8 mouse cellular contexts compared by ENCODE assay signal in genomic region chr15:8443926-8444889, GRCm38 (mm10). TPM values are rescaled to one million over a fixed set of nuclear protein-coding genes. Genes with fewer than 3 reads are reported as not detected.
DNase-seq lines count a peak whose midpoint lies in the region; ATAC-seq and TF ChIP-seq lines count a peak whose summit lies in the region.

TSS of gene Nipbl (minus strand) at chr15:8444463.

- peaks cover 97% of the 10 kb centered on the region for H3K79me2 ChIP-seq in C2C12 (ENCODE audit: control insufficient read depth, insufficient read depth)

- peak within 1 kb of the TSS; percentile 92 for H3K4me2 ChIP-seq in heart, embryonic 11.5 days
- peak within 1 kb of the TSS; percentile 97 for H3K4me2 ChIP-seq in kidney, embryonic 16.5 days (replicated peaks; ENCODE audit: low read depth, low read length)

- no peak for TF ChIP-seq CTCF in C2C12 (IDR thresholded peaks at IDR 0.05; ENCODE audit: control insufficient read depth, insufficient read depth, insufficient read length)
- no peak for TF ChIP-seq CTCF in brain, embryonic 14.5 days (IDR thresholded peaks at IDR 0.05; ENCODE audit: borderline replicate concordance, extremely low read depth, insufficient read depth, insufficient read length)

- H3K4me1 ChIP-seq in heart, embryonic 11.5 days (ENCODE audit: control insufficient read depth, insufficient read depth, low read length): peaks cover 2% of the 10 kb centered on the region; the same call in 1 of the 2 replicates
- H3K4me1 ChIP-seq in kidney, embryonic 16.5 days (ENCODE audit: insufficient read depth, low read length): peaks cover 14% of the 10 kb centered on the region

- peak within 1 kb of the TSS; percentile 88 for H3ac ChIP-seq in C2C12 (ENCODE audit: control insufficient read depth, insufficient read length, low read depth)

- H3K27me3 ChIP-seq in C2C12 (ENCODE audit: control insufficient read depth, insufficient read depth, insufficient read length): no peaks in the 10 kb centered on the region
- no peaks in the 10 kb centered on the region for H3K27me3 ChIP-seq in heart, embryonic 11.5 days (ENCODE audit: control insufficient read depth, insufficient read depth, low read length)
- no peaks in the 10 kb centered on the region for H3K27me3 ChIP-seq in kidney, embryonic 16.5 days (ENCODE audit: insufficient read depth, low read length)

- peak within 1 kb of the TSS; percentile 99 for H3K27ac ChIP-seq in heart, embryonic 11.5 days (ENCODE audit: low read depth, low read length)
- peak within 1 kb of the TSS; percentile 100 for H3K27ac ChIP-seq in kidney, embryonic 16.5 days (ENCODE audit: low read length)

- peaks cover 73% of the 10 kb centered on the region for H3K79me3 ChIP-seq in C2C12 (ENCODE audit: low read depth)

- WGBS in heart, embryonic 11.5 days (ENCODE audit: insufficient replicate concordance): under 1% methylated on average over 74 of the region's 102 CpGs
- WGBS in kidney, embryonic 16.5 days: under 1% methylated on average over 61 of the region's 102 CpGs

- ATAC-seq in erythroblast, adult 5-6 weeks (replicated peaks; ENCODE audit: low FRiP score, poor library complexity, severe bottlenecking): peak; percentile 71
- peak; percentile 80 for ATAC-seq in heart, embryonic 11.5 days (replicated peaks; ENCODE audit: insufficient number of reproducible peaks, low FRiP score, low TSS enrichment)
- ATAC-seq in kidney, embryonic 16.5 days (ENCODE audit: low FRiP score, low TSS enrichment): peak; percentile 89

- DNase-seq in brain, embryonic 14.5 days (ENCODE audit: low read depth): peak; percentile 98
- DNase-seq in liver: peak; percentile 92
- peak; percentile 54 to 76 for DNase-seq in monocyte, adult 2 months (ENCODE audit: low read depth in 1 of 2, low spot score in 2 of 2)
- peak; percentile 78 to 85 for DNase-seq in spleen, postnatal 14 days (ENCODE audit: low spot score in 2 of 2)

- no peaks in the 10 kb centered on the region for H3K9me3 ChIP-seq in heart, embryonic 11.5 days (replicated peaks; ENCODE audit: control insufficient read depth, low read length)
- H3K9me3 ChIP-seq in kidney, embryonic 16.5 days (ENCODE audit: low read length): no peaks in the 10 kb centered on the region

- peak within 1 kb of the TSS; percentile 94 for H3K4me3 ChIP-seq in C2C12 (ENCODE audit: insufficient read depth, poor library complexity, severe bottlenecking)
- peak within 1 kb of the TSS; percentile 98 for H3K4me3 ChIP-seq in heart, embryonic 11.5 days (ENCODE audit: low read depth, low read length)
- peak within 1 kb of the TSS; percentile 97 for H3K4me3 ChIP-seq in kidney, embryonic 16.5 days (ENCODE audit: low read length)

- H3K9ac ChIP-seq in heart, embryonic 11.5 days (ENCODE audit: low read depth, low read length): peak within 1 kb of the TSS; percentile 98
- H3K9ac ChIP-seq in kidney, embryonic 16.5 days (replicated peaks; ENCODE audit: low read length): peak within 1 kb of the TSS; percentile 99

- TF ChIP-seq POLR2A in brain, embryonic 14.5 days (IDR thresholded peaks at IDR 0.05; ENCODE audit: borderline replicate concordance, extremely low read depth, insufficient read depth, insufficient read length, poor library complexity, severe bottlenecking): peak; percentile 6

- no peaks in the 10 kb centered on the region for H3K36me3 ChIP-seq in C2C12 (ENCODE audit: control insufficient read depth, insufficient read depth)
- H3K36me3 ChIP-seq in heart, embryonic 11.5 days (ENCODE audit: control insufficient read depth, insufficient read depth, low read length): no peaks in the 10 kb centered on the region
- H3K36me3 ChIP-seq in kidney, embryonic 16.5 days (ENCODE audit: insufficient read depth, low read length): no peaks in the 10 kb centered on the region

TF ChIP-seq in C2C12, 6 proteins besides CTCF, POLR2A, EP300 and RAD21:
- TF ChIP-seq USF1 (IDR thresholded peaks at IDR 0.05; ENCODE audit: low read depth) (no peak), MYOD1 (IDR thresholded peaks at IDR 0.05; ENCODE audit: control insufficient read depth, insufficient read length, low read depth) (no peak), FOSL1 (IDR thresholded peaks at IDR 0.05; ENCODE audit: insufficient read depth, low read length, poor library complexity, severe bottlenecking) (no peak), MAX (IDR thresholded peaks at IDR 0.05) (no peak), MYOG (IDR thresholded peaks at IDR 0.05; ENCODE audit: control insufficient read depth, extremely low read depth, insufficient read length) (no peak)

RNA-seq across cellular contexts. Expression of gene Nipbl, which starts in this region (rescaled TPM):
- 6.0 TPM for polyA plus RNA-seq in C2C12 (2012; fragmentation: generic; extraction: Trizol)
- polyA plus RNA-seq in brain, embryonic 14.5 days (2012; rRNA removed): 14.6 and 21.1 TPM in 2 replicates
- total RNA-seq in erythroblast, adult 5-6 weeks (2015; ENCODE audit: low replicate concordance): 40.3 and 41.7 TPM in 2 replicates
- total RNA-seq in erythroblast, adult 5-6 weeks (2017; ENCODE audit: low replicate concordance): 49.8 and 56.5 TPM in 2 replicates
- polyA plus RNA-seq in heart, embryonic 11.5 days (2014; fragmentation: Nextera tagmentation; extraction: Ambion mirVana): 14.7 and 17.5 TPM in 2 replicates
- 17.5 and 18.9 TPM in 2 replicates for polyA plus RNA-seq in kidney, embryonic 16.5 days (2015; fragmentation: Nextera tagmentation; extraction: Ambion mirVana)

Comparison
In these comparisons a context has a peak if more than half of its experiments do, and no peak if none do; other contexts are left out.
1. Peak in every context shown above with its lines: DNase-seq, ATAC-seq, H3K4me3 ChIP-seq and H3K27ac ChIP-seq.